Mouse (Mus musculus) adrenal gland, postnatal 36 days (tissue): Measurements from ENCODE around the gene Med12l. TPM values are rescaled to one million over a fixed set of nuclear protein-coding genes. Genes with fewer than 3 reads are reported as not detected.
"Not testable (repeated sequence)": the region's sequence is repeated elsewhere in the genome, so short reads cannot be mapped to it uniquely, and the experiment has no call there.

Experiments
- DNase-seq, 2 experiments: peaks; one replicate each; pipeline ENCODE4 v3.0.0; 2021; ENCODE audit warnings: mixed read lengths in 1 of 2
- total RNA-seq, 2 experiments: library from RNA; stranded (reverse); gene quantifications; 2 replicates each; pipeline ENCODE4 v1.2.3; 2021

Med12l gene
- total RNA-seq, 2 experiments from 2014 or later: 12.9 to 13.3 TPM

DNA sequence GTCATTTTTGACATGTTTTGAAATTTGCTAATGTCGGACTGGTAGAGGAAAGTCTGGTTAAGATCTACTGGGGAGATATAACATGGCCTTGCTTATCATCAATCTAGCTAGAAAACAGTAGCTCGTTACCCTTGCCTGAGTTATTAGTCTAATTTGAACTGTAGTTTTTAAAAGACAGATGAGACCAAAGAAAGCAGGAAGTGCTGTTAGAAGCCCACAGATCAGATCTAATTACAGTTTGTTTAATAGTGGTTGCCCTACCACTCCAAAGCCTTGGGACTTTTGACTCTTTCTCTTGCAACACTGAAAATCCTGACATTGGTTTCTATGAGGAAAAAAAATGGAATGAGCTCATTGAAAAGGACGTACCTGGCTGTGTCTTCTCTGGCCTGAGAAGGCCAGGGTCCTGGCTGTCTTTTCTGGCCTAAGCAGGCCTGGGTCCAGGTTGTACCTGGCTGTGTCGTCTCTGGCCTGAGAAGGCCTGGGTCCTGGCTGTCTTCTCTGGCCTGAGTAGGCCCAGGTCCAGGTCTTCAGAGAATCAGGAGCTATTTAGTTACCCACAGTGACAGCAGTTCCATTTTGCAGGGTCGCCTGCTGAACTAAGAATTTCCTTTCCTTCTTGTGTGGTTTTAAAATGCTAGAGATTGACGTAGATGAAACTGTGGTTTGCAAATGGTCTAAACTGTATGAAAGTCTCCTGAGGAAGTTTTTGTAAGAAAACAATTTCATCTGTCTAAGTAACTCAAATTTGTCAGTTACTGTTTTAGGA is 95.8 kb downstream of the Med12l start, which contains the start of gene Gpr171:
Gene Gpr171 (minus strand): TSS at position 604 of the 769 bp plus-strand sequence.
- no peak for DNase-seq

DNA sequence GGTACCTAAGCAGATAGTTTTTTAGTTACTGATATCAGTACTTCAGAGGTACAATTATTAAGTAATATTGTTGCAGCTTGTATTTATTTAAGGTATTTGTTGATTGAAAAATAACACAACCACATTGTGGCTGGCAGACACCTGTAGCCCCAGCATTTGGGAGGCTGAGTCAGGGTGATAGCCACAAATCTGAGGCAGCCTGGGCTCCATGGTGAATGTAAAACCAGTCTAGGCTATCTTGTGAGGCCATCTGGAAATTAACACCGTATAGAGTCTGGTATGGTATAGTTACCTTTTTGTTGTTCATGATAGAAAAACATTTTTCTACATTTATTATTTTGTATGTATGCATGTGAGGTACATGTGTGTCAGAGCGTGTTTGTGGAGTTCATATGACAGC is 96.5 kb downstream of the Med12l start:
- no peak for DNase-seq

DNA sequence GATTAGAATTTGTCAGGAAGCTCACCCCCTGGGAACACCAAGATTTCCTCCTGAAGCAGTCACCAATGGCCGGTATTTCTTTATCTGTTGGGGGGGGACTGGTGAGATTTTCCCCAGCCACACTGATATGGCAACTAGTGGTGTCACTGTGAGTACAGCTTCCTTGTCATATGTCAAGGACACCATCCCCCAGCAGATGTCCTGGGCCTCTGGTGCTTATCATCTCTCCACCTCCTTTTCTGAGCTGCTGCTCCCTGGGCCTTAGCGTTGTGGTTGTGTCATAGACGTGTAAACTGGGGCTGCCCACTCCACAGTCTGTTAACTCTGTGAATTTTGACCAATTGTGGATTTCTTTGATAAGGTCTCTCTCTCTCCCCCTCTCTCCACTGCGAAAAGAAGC is 98.8 kb downstream of the Med12l start:
- peak in 1 of 2 experiments; percentile 26 for DNase-seq

DNA sequence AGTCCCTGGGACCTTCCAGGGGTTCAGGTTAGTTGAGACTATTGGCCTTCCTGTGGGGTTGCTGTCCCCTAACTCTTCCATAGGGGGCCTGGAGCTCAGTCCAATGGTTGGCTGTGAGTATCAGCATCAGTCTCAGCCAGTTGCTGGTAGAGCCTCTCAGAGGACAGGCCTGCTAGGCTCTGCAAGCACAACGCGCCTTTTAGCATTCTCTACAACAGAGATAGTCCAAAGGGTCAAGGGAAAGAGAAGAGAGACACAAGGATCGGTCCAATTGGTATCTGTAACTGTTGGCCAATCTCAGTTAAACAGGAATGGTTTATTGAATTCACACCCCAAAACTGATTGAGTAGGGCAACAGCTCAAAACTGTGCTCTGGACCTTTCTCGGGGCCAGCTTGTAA is 101.8 kb downstream of the Med12l start:
- no peak for DNase-seq

DNA sequence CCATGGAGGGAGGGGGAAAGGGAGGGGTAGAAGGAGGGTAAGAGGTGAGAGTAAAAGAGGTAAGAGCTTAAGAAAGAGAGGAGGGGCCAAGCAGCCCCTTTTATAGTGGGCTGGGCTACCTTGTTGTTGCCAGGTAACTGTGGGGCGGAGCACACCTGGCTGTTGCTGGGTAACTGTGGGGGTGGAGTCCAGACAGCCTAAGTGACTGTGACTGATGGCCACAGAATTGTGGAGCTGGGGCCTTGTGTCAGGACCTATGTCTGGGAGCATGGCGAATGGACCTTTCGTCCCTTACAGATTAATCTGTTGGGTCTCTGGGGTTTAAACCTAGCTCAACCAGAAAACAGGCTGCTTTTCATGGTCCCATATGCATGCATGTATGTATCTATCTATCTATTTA is 104.2 kb downstream of the Med12l start:
- not testable (repeated sequence) for DNase-seq

DNA sequence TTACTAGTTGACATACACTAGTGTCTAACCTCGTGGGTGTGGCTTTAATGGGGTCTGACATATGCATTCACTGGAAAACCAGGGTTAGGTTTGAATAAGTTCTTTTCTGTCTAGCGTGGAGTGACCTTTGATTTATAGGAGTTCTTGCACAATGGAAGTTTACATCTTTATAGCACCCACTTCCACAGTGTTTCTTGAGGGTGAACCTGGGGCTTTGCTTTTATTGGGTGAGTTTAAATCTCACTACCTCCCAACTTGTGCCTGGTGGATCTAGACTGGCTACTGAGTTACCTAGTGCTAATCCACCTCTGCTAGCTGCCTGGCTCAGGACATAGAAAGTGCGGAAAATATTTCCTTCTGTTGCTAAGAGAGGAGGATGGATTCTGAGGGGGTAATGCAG is 106.3 kb downstream of the Med12l start:
- no peak for DNase-seq

DNA sequence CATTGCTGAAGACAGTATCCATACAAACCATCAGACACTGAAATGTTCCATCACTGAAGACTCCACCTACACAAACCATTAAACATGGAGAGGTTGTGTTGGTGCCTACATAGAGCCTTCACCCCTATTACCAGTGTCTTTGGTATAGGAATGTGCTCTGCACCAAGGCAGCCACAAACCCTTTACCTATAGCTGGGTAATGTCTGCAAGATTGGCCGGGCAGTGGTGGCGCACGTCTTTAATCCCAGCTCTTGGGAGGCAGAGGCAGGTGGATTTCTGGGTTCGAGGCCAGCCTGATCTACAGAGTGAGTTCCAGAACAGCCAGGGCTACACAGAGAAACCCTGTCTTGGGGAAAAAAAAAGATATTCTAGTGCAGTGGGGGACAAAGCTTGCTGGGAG is 107.7 kb downstream of the Med12l start:
- not testable (repeated sequence) for DNase-seq

DNA sequence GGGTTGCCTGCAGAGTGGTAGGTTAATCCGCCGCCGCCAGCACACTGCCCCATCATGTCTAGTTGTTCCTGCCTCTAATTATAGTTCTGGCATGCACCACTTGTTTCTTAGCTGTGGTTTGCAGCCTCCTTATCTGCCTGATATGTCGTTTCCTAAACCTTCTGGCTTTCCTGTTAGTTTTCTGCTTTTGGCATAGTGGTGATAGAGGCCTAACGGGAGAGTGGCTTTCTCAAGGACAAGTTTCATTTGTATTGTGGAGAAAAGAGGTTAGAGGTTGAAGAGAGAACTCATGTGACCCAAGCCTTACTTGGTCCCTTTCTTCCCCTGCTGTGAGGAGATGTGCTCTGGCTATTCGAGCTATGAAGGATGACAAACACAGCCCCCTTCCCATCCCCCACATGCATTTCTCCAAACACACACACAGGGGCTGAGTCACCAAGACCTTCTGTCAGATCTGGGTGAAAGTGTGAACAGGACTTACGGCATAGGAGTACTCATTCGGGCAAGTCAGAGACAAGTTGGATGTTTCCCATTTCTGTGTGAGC is 108.4 kb downstream of the Med12l start:
- peak; percentile 30 to 61 for DNase-seq

DNA sequence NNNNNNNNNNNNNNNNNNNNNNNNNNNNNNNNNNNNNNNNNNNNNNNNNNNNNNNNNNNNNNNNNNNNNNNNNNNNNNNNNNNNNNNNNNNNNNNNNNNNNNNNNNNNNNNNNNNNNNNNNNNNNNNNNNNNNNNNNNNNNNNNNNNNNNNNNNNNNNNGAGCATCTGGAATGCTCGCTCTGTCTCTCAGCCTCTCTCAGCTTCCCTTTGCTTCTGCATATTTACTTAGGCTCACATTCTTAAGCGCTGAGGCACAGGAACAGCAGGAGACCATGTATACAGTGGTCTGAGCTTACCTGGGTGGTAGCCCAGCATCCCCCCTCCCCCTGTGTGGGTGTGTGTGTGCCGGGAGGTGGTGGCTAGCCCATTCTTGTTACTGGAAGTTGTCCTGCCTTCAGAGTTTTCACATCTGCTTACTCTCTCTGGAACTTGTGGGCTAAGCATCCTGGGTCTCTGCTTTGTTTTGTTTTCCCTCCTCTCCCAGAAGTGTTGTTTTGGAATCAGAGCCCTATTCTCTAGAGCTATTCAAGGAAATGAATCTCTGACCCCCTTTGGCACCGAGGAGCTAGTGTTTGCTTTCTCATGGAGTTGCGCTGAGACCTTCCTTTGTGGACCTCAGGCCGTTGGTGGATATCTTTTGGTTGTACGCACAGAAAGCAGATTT is 115.6 kb downstream of the Med12l start:
- DNase-seq: no peak

DNA sequence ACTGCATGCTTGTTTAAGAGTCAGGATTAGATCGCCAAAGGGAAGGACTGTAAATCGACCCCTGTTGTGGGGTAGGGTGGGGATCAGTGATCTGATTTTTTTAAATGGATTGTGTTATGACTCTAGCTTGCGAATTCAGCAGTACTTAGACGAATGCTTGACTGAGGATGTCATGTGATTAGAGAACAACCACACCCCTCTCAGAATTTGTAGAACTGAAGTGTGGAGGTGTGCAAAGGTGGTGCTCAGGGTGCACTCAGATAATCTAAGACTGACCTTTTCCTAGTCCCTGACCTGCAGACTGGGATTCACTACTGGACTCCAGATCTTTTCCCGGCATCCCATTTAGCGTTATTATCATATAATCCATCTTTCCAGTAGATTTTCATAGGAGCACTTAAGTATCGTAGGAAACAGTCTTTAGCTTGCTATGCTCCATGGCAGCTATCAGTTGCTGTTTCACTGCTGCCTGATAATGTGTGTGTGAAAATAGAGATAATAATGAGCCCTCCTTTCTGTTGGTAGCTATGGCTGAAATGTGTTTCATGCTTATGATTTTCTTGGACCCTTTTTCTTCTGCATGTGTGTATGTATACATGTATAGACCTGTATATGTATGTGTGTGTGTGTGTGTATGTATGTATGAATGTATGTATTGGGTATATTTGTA is 116.3 kb downstream of the Med12l start:
- no peak for DNase-seq

DNA sequence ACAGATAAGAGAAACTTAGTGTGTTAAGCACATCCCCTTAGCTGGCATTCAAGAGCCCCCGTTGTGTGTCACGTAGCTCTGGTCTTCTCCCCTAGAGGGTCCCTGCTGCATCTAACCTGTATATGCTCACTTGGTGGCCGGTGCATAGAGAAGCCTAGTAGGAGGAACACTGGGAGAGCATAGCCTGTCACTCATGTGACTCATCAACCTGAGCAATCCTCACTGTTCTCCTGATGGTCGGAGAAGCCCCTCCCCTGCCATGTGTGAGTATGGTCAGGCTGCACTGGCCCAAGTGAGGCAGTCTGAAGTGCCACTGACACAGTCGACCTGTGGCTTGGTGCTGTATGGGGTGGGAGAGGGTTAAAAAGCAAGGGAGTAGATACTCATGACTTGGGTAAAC is 119.4 kb downstream of the Med12l start:
- peak in 1 of 2 experiments; percentile 34 for DNase-seq

DNA sequence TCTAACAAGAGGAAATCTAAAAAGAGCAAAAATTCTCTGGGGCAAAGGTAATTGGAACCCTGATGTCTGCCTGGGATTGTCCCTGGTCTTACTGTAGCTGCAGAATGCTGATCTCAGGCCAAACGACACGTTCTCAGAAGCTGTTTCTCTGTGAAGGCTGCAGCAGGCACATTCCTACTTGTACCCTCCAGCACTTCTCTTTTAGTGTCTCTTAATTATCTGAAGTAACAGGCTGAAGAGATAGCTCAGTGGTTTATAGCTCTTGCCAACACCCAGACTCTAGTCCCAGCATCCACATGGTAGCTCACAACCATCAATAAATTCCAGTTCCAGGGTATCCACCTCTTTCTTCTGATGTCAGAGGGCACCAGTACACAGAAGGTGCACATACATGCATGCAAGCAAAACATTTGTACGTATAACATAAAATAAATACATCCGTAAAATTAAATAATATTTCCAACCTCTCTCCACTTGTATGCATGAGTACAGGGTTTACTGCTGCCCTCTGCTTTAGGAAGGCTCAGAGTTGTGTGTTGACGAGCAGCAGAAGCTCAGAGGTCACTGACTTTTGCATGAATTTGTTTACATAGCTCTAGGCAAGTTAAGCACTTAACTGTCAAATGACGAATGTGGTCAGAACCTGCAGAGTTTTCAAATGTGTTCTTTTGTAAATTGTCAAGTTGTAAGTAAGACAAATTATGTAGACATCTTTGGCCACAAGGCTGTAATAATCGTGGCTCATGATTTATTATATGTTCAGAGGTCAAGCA is 120.3 kb downstream of the Med12l start:
- DNase-seq: no peak

DNA sequence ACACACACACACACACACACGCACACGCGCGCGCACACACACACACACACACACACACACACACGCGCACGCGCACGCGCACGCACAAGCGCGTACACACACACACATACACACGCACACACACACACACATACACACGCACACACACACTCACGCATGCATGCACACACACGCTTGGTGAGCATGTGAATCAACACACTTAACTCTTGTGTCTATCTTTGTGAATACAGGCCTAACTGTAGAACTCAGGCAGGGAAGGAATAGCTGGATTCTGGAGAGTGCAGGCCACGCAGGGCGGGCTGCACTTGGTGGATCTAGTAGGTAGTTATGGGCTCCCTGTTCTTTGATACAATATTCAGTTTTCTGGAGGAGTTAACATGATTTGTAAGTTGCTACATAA is 123.1 kb downstream of the Med12l start:
- no peak for DNase-seq

DNA sequence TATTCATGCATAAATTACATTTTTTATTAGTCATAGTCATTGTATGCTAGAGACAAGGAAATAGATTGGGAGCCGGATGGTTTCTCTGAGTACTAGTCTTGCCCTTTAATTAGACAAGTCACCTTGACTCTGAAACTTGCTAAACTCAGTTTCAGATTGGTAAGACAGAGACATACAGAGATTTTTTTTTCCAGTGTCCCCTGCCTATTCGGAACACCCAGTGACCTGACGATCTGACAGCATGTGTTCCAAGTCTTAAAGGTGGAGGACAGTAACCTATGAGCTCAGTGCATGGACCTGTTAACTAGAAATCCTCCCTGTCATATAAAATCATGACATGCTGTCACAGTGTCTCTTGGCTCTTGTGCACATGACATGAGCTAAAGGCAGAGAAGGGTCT is 123.9 kb downstream of the Med12l start:
- no peak for DNase-seq

DNA sequence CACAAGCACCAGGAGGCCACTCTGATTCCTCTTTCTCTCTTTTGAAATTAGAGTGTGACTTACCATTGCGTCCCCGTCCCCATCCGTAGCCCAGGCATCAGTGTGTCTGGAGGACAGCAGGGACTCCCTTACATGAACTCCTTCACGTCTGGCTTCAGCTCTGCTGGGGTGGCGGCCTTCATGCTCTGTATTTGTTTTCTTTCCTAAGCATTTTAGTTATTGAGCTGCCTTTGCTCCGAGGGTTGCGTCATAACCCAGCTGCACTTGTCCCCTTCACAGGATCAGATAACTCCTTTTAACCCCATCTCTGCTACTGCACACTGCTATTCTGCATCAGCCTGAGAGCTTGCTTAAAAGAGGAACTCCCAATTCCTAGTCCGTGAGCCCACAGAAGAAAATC is 124.8 kb downstream of the Med12l start:
- peak; percentile 61 to 63 for DNase-seq

DNA sequence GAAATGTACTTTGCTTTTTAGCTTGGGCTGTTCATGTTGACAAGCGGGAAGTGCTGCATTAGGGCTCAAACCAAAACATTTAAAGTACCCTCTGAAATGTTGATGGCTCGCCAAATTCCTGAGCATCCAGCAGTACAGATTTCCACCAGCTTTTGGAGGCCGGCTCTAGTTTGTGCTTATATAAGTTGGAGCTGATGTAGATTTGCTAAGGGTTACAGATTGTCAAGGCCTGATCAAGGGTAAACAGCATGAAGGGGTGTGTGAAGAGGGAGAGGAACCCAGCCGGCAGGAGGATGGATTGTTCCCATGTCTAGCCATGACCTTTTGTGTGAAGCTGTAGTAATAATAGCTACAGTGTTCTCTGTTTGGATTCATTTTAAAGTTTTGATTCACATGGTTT is 125.5 kb downstream of the Med12l start:
- DNase-seq: peak in 1 of 2 experiments; percentile 30

DNA sequence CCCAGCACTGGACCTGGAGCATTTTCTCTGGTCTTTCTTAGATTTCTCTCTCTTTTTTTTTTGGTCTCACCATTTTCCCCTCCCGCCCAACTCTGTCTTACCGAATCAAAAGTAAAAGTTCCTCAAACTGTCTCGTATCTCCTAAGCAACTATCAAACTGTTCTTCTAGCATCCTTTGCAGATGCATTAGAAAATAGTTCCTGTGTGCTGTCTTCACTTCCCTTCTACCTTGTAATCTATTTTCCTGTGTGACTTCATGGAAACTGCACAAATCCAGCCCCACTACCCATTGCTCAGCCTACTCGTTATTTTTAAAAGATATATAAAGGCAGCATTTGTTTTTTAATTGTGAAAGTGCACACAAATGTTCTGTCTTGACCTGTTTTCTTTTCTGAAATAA is 126.3 kb downstream of the Med12l start:
- no peak for DNase-seq

DNA sequence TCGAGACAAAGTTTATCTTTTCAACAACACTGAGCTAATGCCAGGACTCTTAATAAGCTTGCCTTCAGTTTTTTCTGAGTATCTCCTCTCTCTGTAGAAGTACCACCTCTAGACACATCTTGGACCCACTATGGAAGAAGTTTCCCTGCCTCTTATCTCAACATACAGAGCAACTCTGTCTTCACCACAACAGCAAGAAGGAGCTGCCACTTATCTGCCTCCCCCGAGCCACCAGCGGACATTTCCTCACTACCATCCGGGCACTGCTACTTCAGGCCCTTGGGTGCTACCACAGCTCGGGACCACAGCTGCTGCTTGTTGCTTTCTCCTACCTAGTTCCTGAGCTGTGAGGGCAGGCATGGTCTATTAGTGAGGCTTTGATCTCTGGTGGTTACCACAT is 127.6 kb downstream of the Med12l start:
- no peak for DNase-seq

DNA sequence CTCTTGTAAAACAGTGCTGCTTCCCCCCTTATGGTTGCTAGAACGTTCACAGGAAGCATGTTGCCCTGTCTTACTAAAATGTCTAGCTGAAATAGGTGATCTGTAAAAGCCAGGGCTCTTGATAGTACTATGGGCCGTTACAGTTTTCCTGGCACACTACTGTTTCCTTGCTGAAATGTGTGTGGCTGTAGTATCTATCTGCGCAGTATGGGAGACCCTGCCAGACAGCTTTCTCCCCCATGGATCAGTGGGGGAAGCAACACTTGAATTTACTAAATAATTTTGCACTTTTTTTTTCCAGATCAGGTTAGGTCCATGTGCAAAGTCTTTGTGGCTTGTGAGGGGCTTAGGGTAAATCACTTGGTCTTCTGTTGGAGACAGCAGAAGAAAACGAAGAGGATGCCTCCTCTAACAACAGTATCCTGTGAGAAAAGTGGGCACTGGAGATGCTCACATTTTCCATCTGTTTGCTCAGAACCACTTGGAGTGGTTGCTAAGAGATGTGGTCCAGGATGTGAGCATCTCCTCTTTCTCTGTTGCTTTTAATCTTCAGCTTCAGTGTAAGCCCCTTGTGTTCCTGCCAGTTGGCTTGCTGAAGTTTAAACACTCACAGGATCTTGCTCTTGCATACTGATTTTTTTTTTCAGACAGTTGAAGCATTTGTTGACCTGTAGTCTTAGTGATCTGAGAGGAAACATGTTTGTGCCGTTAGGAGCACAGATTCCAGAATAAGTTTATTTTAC is 130.5 kb downstream of the Med12l start:
- no peak for DNase-seq

DNA sequence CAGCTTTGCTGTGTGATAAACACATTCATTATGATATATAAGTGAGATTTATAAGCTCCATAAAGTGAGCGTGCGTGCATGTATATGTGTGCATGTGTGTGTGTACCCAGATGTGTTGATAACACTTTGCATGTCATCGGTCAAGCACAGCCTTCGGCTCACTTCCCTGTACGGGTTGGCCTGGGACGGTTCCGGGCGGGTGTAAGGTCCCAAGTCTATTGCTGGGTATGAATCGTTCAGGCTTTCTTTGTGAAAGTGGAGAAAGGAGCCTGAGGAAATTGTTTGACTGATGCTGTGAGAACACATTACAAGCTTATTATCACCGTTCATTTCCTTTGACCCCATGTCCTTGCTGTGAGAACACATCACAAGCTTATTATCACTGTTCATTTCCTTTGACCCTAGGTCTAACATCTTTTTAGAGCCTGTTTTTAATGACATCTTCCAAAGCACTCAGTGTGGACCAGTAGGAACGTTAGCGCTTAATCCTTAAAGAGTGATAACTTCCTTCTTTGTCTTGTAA is 133.4 kb downstream of the Med12l start:
- no peak for DNase-seq

DNA sequence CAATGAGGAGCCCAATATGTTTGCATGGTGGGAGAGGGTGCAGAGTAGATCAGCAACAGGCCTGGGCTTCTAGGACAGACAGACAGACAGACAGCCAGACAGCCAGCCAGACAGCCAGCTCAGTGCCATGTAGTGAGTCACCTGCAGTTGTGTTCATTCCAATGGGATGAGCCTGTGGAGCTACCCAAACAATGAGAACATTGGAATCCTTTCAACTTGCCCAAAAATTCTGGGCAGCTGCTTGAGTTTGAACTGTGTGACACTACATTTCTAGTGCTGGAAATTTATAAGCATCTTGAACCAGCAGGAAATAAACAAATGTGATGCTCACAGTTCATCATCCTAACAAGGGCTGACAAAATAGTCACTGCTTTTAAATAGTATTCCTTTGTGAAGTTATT is 134.0 kb downstream of the Med12l start:
- peak in 1 of 2 experiments; percentile 55 for DNase-seq
